Mouse (Mus musculus) embryonic facial prominence, embryonic 13.5 days (tissue): ENCODE measurements around the gene Gp1bb. TPM values are rescaled to one million over a fixed set of nuclear protein-coding genes. Genes with fewer than 3 reads are reported as not detected.
A peak's percentile ranks its signal among the peaks of the same experiment; 100 is the strongest.

Experiments
- ATAC-seq: fragments of 200-750 bp; cut with Nextera tagmentation; 2 replicates; pipeline ENCODE4 v1.8.0; 2017; ENCODE audit warnings: low read depth; ENCODE audit not compliant: insufficient number of reproducible peaks, insufficient read depth, low FRiP score, low TSS enrichment
- H3K27ac ChIP-seq: fragments of 300-500 bp; sonication (generic); 2 replicates; pipeline ENCODE4 v1.5.1; 2015; ENCODE audit warnings: moderate library complexity, mild to moderate bottlenecking, inconsistent platforms
- H3K27me3 ChIP-seq: fragments of 300-500 bp; sonication (generic); 2 replicates; pipeline ENCODE4 v1.6.1; 2015; ENCODE audit warnings: mild to moderate bottlenecking, inconsistent platforms
- H3K36me3 ChIP-seq: fragments of 300-500 bp; sonication (generic); 2 replicates; pipeline ENCODE4 v1.6.1; 2015; ENCODE audit warnings: mild to moderate bottlenecking, inconsistent platforms
- H3K4me1 ChIP-seq: fragments of 300-500 bp; sonication (generic); 2 replicates; pipeline ENCODE4 v1.6.1; 2015; ENCODE audit warnings: inconsistent platforms
- H3K4me2 ChIP-seq: fragments of 300-500 bp; sonication (generic); 2 replicates; pipeline ENCODE4 v1.6.1; 2015; ENCODE audit warnings: moderate library complexity, mild to moderate bottlenecking, inconsistent platforms
- H3K4me3 ChIP-seq: fragments of 300-500 bp; sonication (generic); 2 replicates; pipeline ENCODE4 v1.5.1; 2015; ENCODE audit warnings: mild to moderate bottlenecking, inconsistent platforms
- H3K9ac ChIP-seq: fragments of 300-500 bp; sonication (generic); 2 replicates; pipeline ENCODE4 v1.6.1; 2015; ENCODE audit warnings: mild to moderate bottlenecking, inconsistent platforms
- H3K9me3 ChIP-seq: fragments of 300-500 bp; sonication (generic); 2 replicates; pipeline ENCODE4 v1.6.1; 2016; ENCODE audit warnings: inconsistent platforms
- WGBS: fragments of 180-500 bp; shearing (Covaris S2); methylation state at CpG from one replicate; pipeline ENCODE4 v1.1.7; 2015; ENCODE audit warnings: mixed read lengths; 5-methylcytosine and 5-hydroxymethylcytosine counted together
- polyA plus RNA-seq: library from polyadenylated mRNA; unstranded; fragments of >200 nt; fragmentation: Nextera tagmentation; extraction: Ambion mirVana; gene quantifications from 2 replicates; pipeline ENCODE4 v1.2.1, GENCODE M21; 2015

The Gp1bb gene
- 2.2 and 3.2 TPM in 2 replicates for polyA plus RNA-seq

GRCm38 (mm10) chr16:18622019-18622418 lies at the start of gene Gp1bb:
Gene Gp1bb (minus strand): TSS chr16:18622403.
- Histone ChIP-seq H3K27ac (no peak within 1 kb of the TSS), H3K4me1 (peaks cover 39% of the 10 kb centered on the region), H3K4me3 (peak within 1 kb of the TSS; percentile 54), H3K27me3 (peaks cover 92% of the 10 kb centered on the region), H3K4me2 (peak within 1 kb of the TSS; percentile 97), H3K9me3 (no peaks in the 10 kb centered on the region), H3K9ac (peak within 1 kb of the TSS; percentile 69; the same call in 1 of the 2 replicates), H3K36me3 (peaks cover 37% of the 10 kb centered on the region)
- 18% methylated on average over 17 of the region's 17 CpGs for WGBS
- no peak for ATAC-seq

GRCm38 (mm10) chr16:18669914-18670313 lies 47.7 kb upstream of the Gp1bb start:
- Histone ChIP-seq H3K4me3 (no peak overlapping the region), H3K9me3 (no peaks in the 10 kb centered on the region), H3K4me1 (no peaks in the 10 kb centered on the region), H3K9ac (no peak overlapping the region), H3K36me3 (no peaks in the 10 kb centered on the region), H3K27me3 (no peaks in the 10 kb centered on the region), H3K4me2 (no peak overlapping the region), H3K27ac (no peak overlapping the region)
- ATAC-seq, result no peak
- 74% methylated on average over 6 of the region's 6 CpGs for WGBS

GRCm38 (mm10) chr16:18658597-18658996 lies 36.4 kb upstream of the Gp1bb start:
- no peak for ATAC-seq
- Histone ChIP-seq H3K27ac (no peak overlapping the region), H3K4me1 (peaks cover 7% of the 10 kb centered on the region; the same call in 1 of the 2 replicates), H3K4me3 (no peak overlapping the region), H3K36me3 (no peaks in the 10 kb centered on the region), H3K9me3 (no peaks in the 10 kb centered on the region), H3K4me2 (no peak overlapping the region), H3K9ac (no peak overlapping the region), H3K27me3 (no peaks in the 10 kb centered on the region)
- 76% methylated on average over 4 of the region's 4 CpGs for WGBS

GRCm38 (mm10) chr16:18655372-18656098 lies 33.3 kb upstream of the Gp1bb start:
- H3K27me3 ChIP-seq, result no peaks in the 10 kb centered on the region
- peaks cover 7% of the 10 kb centered on the region; the same call in 1 of the 2 replicates for H3K4me1 ChIP-seq
- no peaks in the 10 kb centered on the region for H3K9me3 ChIP-seq
- 53% methylated on average over 5 of the region's 5 CpGs for WGBS
- H3K4me3 ChIP-seq, result no peak overlapping the region
- no peak overlapping the region for H3K27ac ChIP-seq
- no peak for ATAC-seq
- no peaks in the 10 kb centered on the region for H3K36me3 ChIP-seq
- H3K9ac ChIP-seq, result no peak overlapping the region
- H3K4me2 ChIP-seq, result no peak overlapping the region

- Histone ChIP-seq H3K9me3 (no peaks in the 10 kb centered on the region), H3K27ac (no peak overlapping the region), H3K36me3 (no peaks in the 10 kb centered on the region), H3K9ac (no peak overlapping the region), H3K4me1 (peaks cover 7% of the 10 kb centered on the region; the same call in 1 of the 2 replicates), H3K4me2 (no peak overlapping the region), H3K27me3 (no peaks in the 10 kb centered on the region), H3K4me3 (no peak overlapping the region)
- no peak for ATAC-seq
- WGBS, result 91% methylated on average over 6 of the region's 6 CpGs
Observed at GRCm38 (mm10) chr16:18653290-18654160, 31.3 kb upstream of the Gp1bb start.

- Histone ChIP-seq H3K9me3 (no peaks in the 10 kb centered on the region), H3K4me1 (peaks cover 7% of the 10 kb centered on the region), H3K27me3 (no peaks in the 10 kb centered on the region), H3K9ac (no peak overlapping the region), H3K4me2 (no peak overlapping the region), H3K36me3 (no peaks in the 10 kb centered on the region), H3K4me3 (no peak overlapping the region), H3K27ac (no peak overlapping the region)
- WGBS, result 66% methylated on average over 3 of the region's 3 CpGs
- no peak for ATAC-seq
Observed at GRCm38 (mm10) chr16:18649126-18649525, 26.9 kb upstream of the Gp1bb start.

DNA sequence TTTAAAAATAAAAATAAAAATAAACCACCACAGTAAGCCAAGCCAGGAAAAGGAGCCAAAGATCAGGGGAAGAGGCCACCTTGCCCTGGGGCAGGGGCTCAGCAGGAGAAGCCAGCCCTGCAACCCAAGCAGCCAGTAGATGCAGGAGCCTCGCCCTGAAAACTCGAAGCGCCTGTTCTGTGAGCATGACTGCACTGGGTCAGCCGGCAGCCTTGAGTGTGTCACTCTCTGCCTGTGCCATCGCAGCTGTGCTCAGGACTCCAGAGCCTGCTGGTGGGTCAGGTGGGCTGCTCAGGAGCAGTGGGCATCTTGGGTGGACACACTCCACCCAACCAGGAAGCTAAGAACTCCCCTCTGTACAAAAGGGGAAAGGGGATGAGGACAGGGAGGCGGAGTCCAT lies 23.1 kb upstream of the Gp1bb start:
- ATAC-seq, result 0 out of 2 replicates have a peak, but pooled peaks have one; percentile 7
- Histone ChIP-seq H3K27me3 (no peaks in the 10 kb centered on the region), H3K4me2 (no peak overlapping the region), H3K9ac (peak overlapping the region; percentile 27; the same call in 1 of the 2 replicates), H3K36me3 (no peaks in the 10 kb centered on the region), H3K27ac (peak overlapping the region; percentile 77), H3K4me1 (peaks cover 7% of the 10 kb centered on the region), H3K9me3 (no peaks in the 10 kb centered on the region), H3K4me3 (no peak overlapping the region)
- 32% methylated on average over 6 of the region's 6 CpGs for WGBS

- H3K4me2 ChIP-seq, result no peak overlapping the region
- WGBS, result 80% methylated on average over 4 of the region's 4 CpGs
- H3K9ac ChIP-seq, result no peak overlapping the region
- no peaks in the 10 kb centered on the region for H3K9me3 ChIP-seq
- H3K4me1 ChIP-seq, result peaks cover 7% of the 10 kb centered on the region
- H3K27ac ChIP-seq, result peak overlapping the region; percentile 77; the same call in 1 of the 2 replicates
- no peak for ATAC-seq
- no peaks in the 10 kb centered on the region for H3K27me3 ChIP-seq
- no peaks in the 10 kb centered on the region for H3K36me3 ChIP-seq
- no peak overlapping the region for H3K4me3 ChIP-seq
Observed at GRCm38 (mm10) chr16:18644485-18644884, 22.3 kb upstream of the Gp1bb start.

- WGBS, result 66% methylated on average over 11 of the region's 11 CpGs
- Histone ChIP-seq H3K4me2 (no peak overlapping the region), H3K4me1 (peaks cover 7% of the 10 kb centered on the region), H3K27ac (no peak overlapping the region), H3K4me3 (no peak overlapping the region), H3K27me3 (0 out of 2 replicates have a peak, but pooled peaks cover 2% of the 10 kb centered on the region), H3K9ac (no peak overlapping the region), H3K9me3 (no peaks in the 10 kb centered on the region), H3K36me3 (no peaks in the 10 kb centered on the region)
- ATAC-seq, result 0 out of 2 replicates have a peak, but pooled peaks have one; percentile 33
Observed at GRCm38 (mm10) chr16:18643406-18643998, 21.3 kb upstream of the Gp1bb start.

DNA sequence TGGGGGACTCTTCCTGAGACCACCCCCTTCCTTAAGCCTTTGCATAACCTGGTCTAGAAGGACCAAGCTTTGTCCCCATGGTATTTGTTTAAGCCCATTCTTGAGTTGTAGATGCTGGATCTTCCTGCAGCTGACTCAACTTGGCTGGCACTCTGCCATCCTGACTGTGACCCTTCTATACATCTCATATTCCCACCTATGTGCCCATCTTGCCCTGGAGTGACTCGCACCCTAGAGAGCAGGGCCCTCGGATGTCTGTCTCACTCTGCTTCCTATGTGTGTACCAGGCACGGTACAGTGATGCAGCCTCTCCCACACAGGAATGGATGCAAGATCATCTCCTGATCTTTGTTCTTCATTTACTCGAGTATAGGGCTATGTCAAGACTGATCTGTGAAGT lies 20.7 kb upstream of the Gp1bb start:
- H3K27ac ChIP-seq, result no peak overlapping the region
- H3K4me2 ChIP-seq, result no peak overlapping the region
- no peaks in the 10 kb centered on the region for H3K9me3 ChIP-seq
- ATAC-seq, result no peak
- H3K9ac ChIP-seq, result no peak overlapping the region
- 0 out of 2 replicates have a peak, but pooled peaks cover 4% of the 10 kb centered on the region for H3K27me3 ChIP-seq
- no peak overlapping the region for H3K4me3 ChIP-seq
- peaks cover 7% of the 10 kb centered on the region for H3K4me1 ChIP-seq
- no peaks in the 10 kb centered on the region for H3K36me3 ChIP-seq
- WGBS, result 84% methylated on average over 4 of the region's 4 CpGs

- H3K9me3 ChIP-seq, result no peaks in the 10 kb centered on the region
- no peak overlapping the region for H3K9ac ChIP-seq
- no peak overlapping the region; the same call in 1 of the 2 replicates for H3K27ac ChIP-seq
- H3K36me3 ChIP-seq, result no peaks in the 10 kb centered on the region
- H3K27me3 ChIP-seq, result 0 out of 2 replicates have a peak, but pooled peaks cover 4% of the 10 kb centered on the region
- WGBS, result 57% methylated on average over 7 of the region's 7 CpGs
- ATAC-seq, result no peak
- peaks cover 7% of the 10 kb centered on the region for H3K4me1 ChIP-seq
- H3K4me2 ChIP-seq, result no peak overlapping the region
- H3K4me3 ChIP-seq, result no peak overlapping the region
Observed at GRCm38 (mm10) chr16:18642291-18642690, 20.1 kb upstream of the Gp1bb start.
